Mouse (Mus musculus): ENCODE measurements around the gene 3110009E18Rik.

DNA sequence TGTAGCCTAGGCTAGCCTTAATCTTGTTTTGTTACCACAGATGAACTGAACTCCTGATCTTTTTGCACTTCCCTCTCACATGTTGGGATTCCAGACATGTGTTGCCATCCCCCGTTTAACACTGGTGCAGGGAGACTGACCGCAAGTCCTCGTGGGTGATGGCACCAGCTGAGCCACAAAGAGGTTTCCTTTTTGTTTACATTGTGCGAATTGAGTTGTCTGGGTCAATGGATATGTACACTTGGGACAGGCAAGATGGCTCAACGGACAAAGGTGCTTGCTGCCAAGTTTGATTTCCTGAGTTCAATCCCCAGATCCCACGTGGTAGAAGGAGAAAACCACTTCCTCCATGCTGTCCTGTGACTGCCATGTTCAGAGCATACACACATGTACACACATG is 71.3 kb downstream of the 3110009E18Rik start:
- TF ChIP-seq CTCF (IDR thresholded peaks at IDR 0.05; ENCODE audit: low read depth), result no peak
- no peak for TF ChIP-seq EP300 (IDR thresholded peaks at IDR 0.05; ENCODE audit: low read depth)
